Mouse (Mus musculus) gastrocnemius, postnatal 14 days (tissue): ENCODE measurements around the gene Ripply3. TPM values are rescaled to one million over a fixed set of nuclear protein-coding genes. Genes with fewer than 3 reads are reported as not detected.
A peak's percentile ranks its signal among the peaks of the same experiment; 100 is the strongest.

Source experiments
- DNase-seq: peaks from one replicate; pipeline ENCODE4 v3.0.0; 2021; ENCODE audit warnings: mixed read lengths
- intact Hi-C: fragments of 180-260 bp; cut with DNase I; formaldehyde crosslinking; loops from one replicate; pipeline ENCODE4 v1.15.1; 2025; ENCODE audit warnings: low total_unique reads
- total RNA-seq, 2 experiments: library from RNA; stranded (reverse); gene quantifications; 2 replicates each; pipeline ENCODE4 v1.2.3; 2021

Gene Ripply3
- total RNA-seq, 2 experiments from 2014 or later, result 1.8 to 2.0 TPM

DNA sequence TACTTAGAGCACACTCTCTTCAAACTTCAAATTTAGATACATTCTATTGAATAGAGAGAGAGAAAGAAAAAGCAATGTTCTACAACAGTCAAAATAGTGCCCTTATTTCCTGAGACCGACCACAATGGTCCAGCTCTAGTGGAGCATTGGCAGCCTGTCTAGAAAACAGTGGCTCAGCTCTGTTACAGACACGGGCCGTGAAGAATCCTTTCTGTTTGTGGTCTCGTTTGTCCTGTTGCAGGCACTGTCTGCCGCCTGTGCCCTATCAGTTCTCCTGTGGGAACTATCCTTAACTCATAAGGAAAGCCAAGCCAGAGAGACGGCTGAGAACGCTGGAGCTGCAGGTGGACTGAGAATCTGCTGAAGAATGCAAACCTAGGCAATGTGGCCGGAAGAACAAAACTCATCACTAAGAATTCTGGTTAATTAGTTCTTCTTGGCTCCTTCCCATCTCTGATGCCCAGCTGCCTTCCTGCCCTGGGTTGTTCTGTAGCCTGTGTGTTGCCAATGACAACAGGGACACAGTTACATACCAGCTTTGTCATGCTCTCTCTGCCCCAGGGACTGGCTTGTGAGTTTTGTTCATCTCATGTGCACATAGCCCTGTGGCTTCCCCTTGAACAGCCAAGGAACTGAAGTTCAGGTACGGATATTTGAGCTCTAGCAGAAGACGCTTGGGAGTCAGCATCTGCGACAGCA is 21.5 kb downstream of the Ripply3 start:
- intact Hi-C loops, result no loop called here
- DNase-seq, result no peak

DNA sequence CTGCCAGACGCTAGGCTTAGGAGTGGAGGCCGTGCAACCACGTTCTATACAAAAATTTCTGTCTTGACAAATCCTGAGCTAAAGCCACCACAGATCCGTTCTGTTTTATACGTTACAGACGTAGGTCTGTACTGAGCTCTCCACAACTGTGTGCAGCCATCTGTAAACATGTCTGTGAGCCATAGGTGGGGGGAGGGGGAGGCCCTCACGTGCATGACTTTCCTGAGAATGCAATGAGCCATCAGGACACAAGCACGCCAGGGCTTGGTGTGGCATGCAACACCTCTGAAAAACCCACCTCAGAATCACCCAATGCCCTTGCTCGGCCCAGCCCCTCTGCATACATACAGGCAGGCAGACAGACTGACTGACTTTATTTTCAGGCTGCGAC is 22.1 kb downstream of the Ripply3 start:
- DNase-seq, result no peak

DNA sequence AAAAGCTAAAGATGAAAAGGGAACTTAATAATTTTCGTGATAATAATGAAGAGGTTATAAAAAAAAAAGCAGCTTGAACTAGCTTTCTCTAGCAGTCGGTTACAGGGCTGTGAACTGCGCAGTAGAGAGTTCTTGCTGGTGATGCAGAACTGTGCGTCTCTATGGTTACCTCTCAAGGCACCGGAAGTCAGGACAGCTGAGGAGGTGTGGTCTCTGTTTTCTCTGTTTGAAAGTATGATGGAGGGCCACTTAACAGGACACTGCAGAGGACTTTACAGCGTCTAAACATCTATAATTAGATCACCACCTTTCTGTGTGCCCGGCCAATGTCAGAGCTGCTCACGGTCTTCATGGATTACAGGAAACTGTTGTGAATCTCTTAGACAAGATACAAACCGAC is 26.2 kb downstream of the Ripply3 start:
- DNase-seq, result no peak
- intact Hi-C loops, result no loop called here

More for the DNA sequence above, 22.1 kb downstream of the Ripply3 start:
- intact Hi-C loops, result no loop called here

DNA sequence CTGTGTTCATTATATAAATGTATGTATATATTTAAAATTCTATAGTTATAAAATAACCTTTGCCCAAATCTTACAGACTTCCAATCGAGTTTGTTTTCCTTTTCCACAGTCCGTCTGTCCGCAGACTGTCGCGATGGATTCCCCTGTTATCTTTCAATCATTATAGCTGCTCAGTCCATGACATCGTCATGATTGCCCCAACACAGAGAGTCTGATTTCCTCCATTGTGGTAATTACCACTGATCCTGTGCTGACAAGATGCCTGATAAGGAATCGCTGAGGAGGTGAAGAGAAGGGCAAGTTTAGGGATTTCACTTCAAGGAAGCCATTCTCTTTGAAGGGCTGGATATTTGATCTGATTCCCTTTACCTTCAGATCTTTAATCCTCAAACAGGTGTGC is 27.8 kb downstream of the Ripply3 start:
- DNase-seq, result no peak
- intact Hi-C loops, result no loop called here

DNA sequence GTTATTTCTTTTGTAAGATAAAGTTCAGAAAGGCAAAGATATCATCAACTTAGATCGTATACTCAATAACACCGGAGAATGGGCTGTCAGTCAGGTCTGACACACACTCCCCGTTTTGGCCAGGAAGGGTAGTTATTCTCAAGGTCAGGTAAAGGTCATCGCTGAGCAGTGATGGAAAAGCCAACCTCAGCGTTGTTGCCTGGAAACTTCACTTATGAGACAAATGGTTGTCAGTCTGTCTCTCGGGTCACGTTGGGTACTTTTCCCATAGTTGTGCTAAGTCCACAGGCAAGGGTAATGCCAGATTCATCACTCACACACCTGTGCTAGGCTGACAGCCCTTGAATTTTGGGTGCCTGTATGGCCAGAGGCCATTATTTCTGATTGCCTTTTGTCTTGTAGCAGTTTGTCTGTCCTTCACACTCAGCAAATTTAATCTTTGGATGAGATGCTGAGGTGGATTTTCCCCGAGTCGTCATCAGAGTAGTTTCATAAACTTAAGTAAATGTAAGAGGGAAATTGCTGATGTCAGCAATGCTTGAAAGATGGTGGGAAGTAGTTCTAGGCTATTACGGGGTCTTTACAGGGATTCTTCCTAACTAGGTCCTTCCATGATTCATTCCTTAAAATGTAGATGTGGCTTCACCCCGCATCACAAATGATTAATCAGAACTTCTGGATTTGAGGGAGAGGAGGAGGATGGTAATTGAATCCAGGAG is 28.7 kb downstream of the Ripply3 start:
- DNase-seq, result no peak
- intact Hi-C loops, result no loop called here

DNA sequence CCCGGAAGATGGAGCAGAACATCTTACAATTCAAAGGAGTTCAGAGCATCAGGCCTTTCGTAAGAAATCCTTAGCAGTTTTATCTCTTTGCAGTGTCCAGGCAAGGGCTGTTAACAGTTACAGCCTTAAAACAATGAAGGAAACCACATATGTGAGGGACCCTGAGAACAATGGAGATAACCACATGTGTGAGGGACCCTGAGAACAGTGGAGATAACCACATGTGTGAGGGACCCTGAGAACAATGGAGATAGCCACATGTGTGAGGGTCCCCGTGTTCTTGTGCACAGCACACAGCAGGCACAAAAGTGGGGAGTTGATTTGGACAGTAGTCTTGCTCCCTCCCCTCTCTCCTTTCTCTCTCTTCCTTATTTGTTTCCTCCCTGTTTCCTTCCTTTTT is 29.9 kb downstream of the Ripply3 start:
- DNase-seq, result no peak
- intact Hi-C loops, result no loop called here

DNA sequence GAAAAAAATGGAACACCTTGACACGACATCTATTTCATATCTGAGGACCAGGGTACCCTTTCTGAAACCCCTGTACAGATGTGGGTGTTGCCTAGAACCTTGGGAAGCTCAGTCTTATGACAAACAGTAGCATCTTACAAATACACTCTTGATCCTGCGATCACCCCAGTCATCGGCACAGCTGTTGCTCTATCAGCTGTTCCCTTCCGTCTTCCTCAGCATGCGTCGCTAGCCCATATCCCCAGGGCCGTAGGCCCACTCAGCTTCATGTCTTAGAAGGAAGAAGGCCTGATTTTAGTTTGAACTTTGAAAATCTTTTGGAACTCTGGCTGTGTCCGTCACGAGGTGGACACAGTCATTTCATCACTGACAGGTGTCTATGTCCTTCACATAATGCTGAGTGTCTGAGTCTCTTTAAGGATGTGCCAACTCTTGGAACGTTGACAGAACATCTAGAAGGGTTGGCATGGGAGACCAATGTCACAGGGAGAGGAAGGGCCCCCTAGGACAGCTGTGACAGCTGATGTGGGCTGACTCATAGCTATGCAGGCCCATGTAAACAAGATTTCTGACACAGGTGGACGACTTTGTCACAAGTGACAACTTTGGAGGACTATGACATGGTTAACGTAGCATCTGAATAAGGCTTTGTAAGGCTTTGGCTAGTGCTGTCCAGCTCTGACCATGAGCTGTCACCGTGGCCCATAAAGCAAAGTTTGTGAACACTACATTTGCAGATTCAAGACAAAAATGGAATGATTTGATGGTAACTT is 32.5 kb downstream of the Ripply3 start:
- DNase-seq, result peak; percentile 24
- intact Hi-C loops, result no loop called here

DNA sequence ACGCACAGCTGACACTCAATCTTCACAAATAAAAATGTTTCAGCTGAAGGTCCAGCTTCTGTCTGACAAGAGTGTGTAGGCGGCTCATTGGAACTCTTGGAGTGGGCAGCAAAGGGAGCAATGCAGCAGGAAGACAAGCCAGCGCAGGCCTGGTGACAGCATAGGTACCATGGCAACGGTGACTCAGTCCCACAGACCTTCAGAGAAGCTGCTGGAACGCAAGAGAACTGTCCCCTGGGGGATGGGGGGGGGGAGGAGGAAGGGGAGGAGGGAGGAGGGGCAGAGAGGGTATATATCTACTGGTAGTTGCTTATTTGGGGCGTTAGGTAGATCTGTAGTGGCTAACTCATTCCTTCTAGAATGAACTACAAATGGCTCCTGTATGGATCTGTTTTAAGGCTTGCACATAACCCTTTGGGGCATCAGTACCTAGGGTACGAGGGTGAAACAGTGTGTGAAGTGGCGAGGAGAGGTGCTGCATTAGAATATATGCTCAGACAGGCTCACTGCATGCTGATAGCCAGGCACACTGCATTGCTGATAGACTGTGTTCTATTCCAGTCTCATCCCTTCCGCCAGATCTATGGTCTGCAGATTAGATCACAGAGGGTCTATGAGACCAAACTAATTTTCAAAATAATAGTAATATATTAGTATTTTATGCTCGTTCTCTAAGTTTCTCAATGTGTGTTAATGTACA is 34.1 kb downstream of the Ripply3 start:
- intact Hi-C loops, result no loop called here
- peak; percentile 58 for DNase-seq

DNA sequence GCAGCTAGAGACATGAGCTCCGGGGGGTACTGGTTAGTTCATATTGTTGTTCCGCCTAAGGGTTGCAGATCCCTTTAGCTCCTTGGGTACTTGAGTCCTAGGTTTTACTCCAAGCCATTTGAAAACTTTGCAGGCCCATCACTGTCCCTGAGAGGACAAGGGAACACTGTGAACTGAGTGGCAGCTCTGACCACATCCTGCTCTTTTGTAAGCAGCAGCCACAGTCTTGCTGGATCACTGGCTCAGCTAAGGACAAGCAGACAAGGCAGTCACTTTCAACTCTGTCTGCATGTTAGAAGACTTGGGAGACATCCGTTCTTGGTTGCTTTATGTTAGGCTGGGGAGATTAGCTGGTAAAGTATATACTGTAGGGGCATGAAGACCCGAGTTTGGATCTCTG is 35.6 kb downstream of the Ripply3 start:
- DNase-seq, result no peak
- intact Hi-C loops, result no loop called here

DNA sequence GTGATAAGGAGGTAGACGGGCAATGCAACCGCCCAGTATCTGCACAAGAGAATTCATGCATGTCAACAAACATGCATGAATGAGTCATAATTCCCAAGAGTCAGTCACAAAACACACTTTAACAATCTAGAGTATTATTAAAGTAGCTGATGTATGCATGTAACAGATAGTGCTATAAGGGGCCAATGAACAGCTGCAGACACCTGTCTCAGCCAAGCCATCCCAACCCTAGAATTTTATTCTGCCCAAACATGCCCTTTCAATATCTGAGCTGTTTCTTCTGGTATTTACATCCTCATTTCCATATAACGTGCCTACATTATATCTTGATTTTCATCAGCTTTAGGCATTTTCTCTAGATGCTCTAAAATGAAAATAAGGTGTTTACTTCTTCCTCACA is 37.2 kb downstream of the Ripply3 start:
- no peak for DNase-seq
- intact Hi-C loops, result no loop called here

DNA sequence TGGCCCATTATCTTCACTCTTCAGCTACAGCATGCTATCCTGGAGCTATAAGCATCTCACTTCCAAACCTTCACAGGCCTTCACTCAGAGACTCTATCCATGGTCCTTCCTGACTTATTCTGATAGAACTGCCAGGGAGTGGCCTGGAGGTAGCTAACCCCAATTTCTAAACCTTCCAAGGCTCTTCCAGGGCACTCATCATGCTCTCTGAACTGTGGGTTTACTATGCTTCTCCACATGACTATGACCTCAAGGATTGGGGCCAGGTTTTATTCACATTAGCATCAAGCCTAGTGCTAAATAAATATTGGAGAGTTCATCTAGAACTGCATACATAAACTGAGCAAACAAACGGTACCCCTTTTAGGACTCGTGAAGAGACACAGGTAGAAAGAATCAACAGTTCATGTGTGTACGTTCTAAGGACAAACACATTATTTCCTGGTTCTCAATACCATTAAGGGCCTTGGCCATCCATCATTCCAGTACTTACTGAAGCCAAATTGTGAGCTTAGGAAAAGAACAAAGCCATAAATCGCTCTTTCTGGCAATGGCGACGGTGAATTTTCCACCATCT is 41.5 kb downstream of the Ripply3 start:
- DNase-seq, result no peak
- intact Hi-C loops, result no loop called here

DNA sequence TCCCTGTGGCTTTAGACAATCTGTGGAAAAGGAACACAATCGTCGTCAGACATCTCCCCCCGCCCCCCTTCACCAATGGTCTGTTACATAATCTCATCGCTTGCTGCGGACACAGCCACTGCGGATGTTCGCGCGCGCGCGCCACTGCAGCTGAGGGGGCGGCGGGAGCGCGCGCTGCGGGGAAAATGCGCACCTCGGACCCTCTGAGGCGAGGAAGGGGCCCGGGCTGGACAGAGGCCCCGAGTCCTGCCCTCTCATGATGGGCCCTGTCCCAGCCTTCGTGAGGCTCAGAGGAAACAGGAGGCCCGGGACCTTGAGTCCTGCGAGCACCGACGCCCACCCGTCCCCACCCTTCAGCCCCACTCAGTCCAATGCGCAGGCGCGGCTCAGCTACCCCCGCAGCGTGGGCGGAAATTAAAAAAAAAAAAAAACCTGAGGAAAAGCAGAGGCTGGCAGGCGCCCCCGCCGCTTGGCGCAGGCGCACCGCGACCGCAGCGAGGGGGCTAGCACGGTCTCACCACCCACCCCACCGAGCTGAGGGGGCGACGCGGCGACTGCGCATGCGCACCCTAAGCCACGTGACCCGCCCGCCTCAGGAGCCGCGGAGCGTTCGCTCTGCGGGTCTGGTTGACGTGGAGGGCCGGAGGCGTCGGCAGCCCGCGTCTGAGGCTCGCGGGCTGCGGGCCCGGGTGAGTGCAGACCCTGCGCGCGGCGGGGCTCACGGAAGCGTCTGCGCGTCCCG is 42.1 kb downstream of the Ripply3 start, which contains the start of gene Ttc3:
Gene Ttc3, plus strand, starts transcription at position 446 of the 742 bp plus-strand sequence.
- DNase-seq, result peak; percentile 94
- intact Hi-C loops, result no loop called here

DNA sequence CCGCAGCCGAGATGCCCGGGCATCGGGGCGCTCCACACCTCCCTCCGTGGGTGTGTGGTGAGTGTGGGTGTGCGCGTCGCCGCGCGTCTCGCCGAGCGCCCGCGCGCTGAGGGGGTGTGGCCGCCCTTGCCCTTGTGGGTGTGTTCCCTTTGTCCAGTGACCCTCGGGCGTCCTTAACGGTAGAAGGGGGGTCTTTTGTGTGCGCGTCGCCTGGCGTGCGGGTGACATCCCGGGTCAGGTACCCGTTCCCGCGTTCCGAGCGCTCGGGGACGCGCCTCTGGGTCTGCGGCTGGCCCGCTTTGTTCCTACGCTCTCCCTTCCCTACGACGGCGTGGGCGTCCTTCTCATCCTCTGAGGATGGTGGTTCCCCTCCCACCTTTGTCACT is 42.7 kb downstream of the Ripply3 start:
- peak; percentile 70 for DNase-seq
- intact Hi-C loops, result no loop called here

DNA sequence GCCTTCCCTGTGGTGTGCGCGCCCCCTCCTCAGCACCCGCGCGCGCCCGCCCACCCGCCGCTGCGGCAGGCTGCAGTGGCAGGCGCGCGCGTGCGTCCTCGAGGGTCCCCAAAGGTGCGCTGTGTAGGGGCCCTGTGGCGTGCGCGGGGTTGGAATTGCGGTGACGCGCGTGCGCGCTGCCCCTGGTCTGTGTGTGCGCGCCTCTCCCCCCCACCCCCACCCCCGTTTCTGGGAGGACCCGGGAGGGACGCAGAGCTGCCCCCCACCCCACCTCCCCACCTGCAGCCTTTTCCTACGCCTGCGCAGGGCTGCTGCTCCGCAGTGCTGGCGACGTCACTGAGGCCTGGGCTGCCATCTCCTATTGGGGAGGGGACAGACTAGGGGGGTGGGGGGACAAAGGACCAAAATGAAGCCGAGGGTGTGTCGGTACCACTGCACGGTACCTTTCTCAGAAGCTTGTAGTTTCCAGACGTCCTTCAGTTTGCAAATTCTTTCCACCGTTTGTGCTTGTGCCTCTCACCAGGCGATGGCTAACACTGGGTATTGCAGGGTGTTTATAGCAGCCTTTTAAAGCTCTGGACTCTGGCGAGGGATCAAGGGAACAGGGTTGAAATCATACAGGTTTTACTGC is 43.2 kb downstream of the Ripply3 start, which contains the start of gene Pigp:
Gene Pigp, minus strand, starts transcription at position 542 of the 631 bp plus-strand sequence.
- DNase-seq, result peak; percentile 67
- intact Hi-C loops, result no loop called here

DNA sequence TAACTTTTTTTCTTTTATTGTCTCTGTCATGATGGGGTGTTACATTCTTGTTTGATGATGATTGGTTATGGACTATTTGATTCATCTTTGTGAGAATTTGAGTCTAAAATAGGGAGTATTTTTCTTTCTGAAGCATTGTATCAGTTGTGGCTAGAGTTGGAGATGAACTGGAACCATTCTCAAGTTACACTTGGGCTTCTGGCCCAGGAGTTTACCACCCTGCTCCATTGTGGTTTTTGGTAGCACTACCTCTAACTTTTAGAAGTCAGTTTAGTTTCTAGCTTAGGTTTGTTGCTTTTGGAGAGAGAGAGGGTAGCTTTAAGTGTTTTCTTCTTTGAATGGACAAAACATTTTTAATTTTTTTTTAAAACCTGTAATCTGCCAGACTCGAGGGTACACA is 51.2 kb downstream of the Ripply3 start:
- no peak for DNase-seq
- intact Hi-C loops, result no loop called here

DNA sequence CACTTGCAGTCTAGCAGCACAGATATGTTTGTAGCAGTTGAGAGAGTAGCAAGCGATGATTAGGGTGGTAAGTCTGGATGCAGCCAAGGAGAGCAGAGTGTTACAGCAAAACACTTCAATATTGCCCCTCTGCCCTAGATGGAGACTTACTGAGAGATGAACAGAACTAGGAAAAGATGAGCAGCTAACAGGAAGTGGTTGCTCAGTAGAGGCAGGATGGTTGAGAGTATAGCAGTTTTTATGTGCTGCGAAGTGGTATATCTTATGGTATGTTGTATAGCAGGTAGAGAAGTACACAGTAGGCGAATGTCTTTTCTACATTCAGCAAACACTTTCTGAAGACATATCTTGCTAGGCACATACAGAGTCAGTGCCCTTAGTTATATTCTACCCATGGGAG is 55.1 kb downstream of the Ripply3 start:
- DNase-seq, result no peak
- intact Hi-C loops, result no loop called here
